Mouse (Mus musculus): ENCODE measurements around the gene Txnrd2.

Gene Txnrd2

DNA sequence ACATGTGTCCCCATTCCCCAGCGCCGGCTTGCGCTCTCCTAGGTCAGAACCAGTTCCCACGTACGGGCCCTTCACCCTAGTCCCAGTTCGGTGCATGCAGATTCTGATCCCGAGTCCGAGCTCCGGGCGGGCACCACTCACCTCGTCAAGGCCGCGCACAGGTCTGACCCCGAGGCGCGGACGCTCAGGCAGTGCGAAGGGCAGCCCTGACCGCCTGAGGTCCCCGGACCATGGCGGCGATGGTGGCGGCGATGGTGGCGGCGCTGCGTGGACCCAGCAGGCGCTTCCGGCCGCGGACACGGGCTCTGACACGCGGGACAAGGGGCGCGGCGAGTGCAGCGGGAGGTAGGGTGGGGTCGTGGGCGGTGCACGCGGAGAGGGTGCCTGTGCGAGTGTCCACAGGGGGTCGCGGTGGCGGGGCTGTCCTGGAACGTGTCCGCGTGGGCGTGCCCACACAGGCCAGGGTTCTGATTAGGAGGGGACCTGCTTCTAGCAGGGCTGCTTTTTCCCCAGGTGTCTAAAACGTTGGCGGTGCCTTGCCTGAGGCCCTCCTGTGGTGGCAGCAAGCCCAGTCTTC, at the start of gene Txnrd2:
TSS of gene Txnrd2 (plus strand) at position 170 of the 577 bp plus-strand sequence.
- peak; percentile 76 for DNase-seq (ENCODE audit: low spot score)

DNA sequence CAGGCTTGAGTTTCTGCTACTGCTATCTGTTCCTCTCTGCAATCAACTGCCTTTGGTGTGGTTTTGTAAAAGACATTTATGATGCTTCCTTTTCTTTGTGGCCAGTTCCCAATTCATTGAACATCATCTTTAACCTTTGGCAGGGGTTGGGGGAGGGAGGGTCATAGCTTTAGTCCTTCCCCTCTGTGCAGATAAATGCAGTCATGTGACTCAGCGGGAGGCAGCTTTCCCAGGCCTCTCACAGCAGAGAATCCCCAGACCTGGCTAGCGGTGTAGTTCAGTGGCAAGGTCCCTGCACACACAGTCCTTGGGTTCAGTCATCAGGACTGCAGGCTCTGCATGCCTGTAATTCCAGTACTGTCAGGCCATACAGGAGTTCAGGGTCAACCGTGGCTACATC, 49.0 kb upstream of the Txnrd2 start:
- DNase-seq (ENCODE audit: low spot score), result no peak

DNA sequence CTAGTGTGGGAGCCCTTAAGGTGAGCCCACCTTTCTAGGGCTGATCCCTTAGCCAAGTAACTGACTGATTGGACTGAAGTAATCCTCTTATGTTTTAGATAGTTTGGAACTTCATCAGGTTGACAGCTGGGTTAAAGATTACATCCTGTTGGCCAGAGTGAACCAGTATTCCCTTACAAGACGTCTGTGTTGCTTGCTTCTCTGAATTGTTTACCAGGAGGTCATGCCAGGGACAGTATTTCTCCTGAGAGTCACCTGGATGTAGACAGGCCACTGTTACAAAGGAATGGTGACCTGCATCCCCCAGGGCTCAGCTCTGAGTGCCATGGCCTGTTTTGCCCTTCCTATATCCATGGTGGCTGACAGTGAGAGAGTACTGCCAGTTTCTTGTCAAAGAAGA, 47.7 kb upstream of the Txnrd2 start:
- DNase-seq (ENCODE audit: low spot score), result no peak

GRCm38 (mm10) chr16:18379338-18380001, 46.7 kb upstream of the Txnrd2 start:
- DNase-seq (ENCODE audit: low spot score), result no peak

- DNase-seq (ENCODE audit: low spot score), result peak; percentile 74
These were observed 45.6 kb upstream of the Txnrd2 start for GRCm38 (mm10) chr16:18380495-18381063.

DNA sequence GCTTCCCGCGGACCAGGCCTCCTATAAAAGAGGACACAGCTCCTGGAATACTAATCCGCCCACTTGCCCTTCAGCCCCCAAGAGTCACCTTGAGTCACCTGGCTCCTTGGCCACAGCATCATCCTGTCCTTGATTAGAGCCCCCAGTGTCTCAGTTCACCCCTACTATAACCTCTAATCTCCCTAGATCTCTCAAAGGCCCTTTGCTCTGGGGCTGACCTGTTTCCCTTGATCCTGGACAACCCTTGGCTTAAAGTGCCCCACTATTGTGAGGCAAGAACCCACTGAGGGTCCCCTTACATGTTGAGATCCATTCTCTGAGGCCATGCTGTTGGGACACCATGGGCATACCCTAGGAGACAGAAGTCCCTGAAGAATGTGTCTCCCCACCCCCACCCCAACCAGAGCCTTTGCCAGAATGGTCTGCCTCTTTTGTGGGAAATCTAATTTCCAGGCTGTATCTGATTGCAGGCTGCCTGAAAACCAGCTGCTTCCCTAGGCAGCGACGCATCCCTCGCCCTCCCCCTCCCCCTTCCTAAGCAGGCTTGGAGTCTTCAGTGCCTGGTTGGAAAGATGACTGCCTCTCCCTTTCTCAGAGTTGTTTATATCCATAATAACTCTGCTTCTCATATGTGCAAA, 44.4 kb upstream of the Txnrd2 start:
- peak; percentile 68 for DNase-seq (ENCODE audit: low spot score)

GRCm38 (mm10) chr16:18383045-18383726, 43.0 kb upstream of the Txnrd2 start:
- no peak for DNase-seq (ENCODE audit: low spot score)

GRCm38 (mm10) chr16:18383756-18384155, 42.4 kb upstream of the Txnrd2 start:
- no peak for DNase-seq (ENCODE audit: low spot score)

GRCm38 (mm10) chr16:18384211-18384610, 42.0 kb upstream of the Txnrd2 start:
- no peak for DNase-seq (ENCODE audit: low spot score)

GRCm38 (mm10) chr16:18384659-18385058, 41.5 kb upstream of the Txnrd2 start:
- DNase-seq (ENCODE audit: low spot score), result no peak

DNA sequence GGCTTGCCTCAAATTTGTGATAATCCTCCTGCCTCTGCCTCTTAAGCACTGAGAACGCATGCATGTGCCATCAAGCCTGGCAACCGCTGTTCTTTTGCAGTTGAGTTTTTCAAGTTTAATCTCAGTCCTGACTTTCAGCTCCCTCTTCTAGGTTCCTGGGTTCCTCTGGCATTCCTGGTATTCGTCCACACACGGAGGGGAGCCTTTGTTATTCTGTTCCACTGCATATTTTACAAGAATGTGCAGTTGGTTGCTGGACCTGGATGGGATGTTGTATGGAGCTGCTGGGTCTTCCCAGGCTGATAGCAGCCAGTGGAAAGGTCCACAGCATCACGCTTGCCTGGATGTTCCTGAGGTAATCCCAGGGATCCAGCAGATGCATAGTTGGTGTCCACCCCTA, 40.8 kb upstream of the Txnrd2 start:
- DNase-seq (ENCODE audit: low spot score), result no peak

- DNase-seq (ENCODE audit: low spot score), result no peak
These were observed 39.7 kb upstream of the Txnrd2 start for GRCm38 (mm10) chr16:18386451-18386850.

- no peak for DNase-seq (ENCODE audit: low spot score)
These were observed 39.2 kb upstream of the Txnrd2 start for GRCm38 (mm10) chr16:18386972-18387371.

DNA sequence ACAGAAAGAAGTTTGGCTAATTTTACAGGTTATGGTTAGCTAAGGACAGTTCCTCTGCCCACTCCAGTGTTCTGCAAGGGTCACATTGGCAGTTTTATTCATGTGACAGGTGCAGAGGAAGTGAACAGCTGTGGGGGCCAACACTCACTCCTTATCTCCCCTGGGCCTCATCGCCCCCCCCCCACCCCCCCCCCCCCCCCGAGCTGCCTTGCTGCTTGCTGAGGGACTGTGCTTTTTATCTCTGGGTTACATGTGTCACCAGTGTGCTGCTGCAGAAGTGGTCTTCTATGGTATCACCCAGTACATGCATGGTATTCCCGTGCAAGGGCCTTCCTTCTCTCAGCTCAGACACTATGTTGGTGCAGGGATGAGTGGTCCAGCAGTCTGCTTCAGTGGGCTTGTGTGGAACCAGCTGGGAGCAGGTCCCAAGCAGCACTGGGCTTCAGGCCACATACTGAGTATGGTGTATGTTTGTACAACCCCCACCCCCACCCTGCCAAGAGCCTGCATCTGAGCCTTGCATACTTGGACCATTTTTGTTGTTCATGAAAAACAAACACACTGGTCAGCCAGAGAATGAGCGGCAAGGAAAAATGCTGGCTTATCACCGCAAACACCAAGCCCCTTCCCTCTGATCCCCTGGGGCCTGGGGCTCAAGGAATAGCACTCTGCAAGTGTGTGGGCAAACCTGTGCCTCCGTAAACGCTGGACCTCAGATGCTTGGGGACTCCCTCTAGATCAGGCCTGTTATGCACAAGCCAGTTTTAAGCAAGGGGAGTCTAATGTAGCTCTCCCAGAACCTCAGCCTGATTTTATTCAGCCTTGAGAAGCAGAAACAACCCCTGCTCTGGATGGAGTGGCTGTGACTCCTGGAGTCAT, 38.2 kb upstream of the Txnrd2 start:
- no peak for DNase-seq (ENCODE audit: low spot score)

DNA sequence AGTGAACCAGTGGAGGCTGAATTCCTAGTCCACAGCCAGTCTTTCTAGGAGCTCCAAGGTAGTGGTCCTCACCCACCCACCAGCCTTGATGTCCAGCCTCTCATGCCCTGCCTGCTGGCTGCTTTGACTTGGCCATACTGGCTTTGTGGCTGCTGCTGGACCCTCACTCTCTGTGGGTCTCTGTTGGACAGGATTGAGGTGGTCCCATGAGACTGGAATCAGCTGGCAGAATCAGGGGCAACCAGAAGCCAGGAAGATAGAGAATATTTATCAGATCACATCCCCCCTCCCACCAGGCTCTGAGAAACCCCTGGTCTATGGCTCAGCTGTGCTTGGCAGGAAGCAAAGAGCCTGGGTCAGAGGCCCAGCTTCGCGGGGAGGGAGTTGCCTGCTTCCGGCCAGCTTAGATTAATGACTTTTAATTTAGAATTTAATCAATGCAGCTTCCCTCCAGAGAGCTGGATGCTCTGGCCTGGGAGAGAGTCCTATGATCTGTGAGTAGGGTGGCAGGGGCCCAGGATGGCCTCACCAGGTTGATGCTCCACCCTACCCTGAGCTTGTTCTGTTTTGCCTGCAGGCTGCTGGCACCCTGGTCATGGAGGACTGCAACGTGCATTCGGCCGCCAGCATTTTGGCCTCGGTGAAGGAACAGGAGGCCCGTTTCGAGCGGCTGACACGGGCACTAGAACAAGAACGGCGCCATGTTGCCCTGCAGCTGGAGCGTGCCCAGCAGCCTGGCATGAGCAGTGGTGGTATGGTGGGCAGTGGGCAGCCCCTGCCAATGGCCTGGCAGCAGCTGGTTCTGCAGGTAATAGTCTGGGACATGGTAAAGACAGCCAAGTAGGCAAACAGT, 37.4 kb upstream of the Txnrd2 start:
- DNase-seq (ENCODE audit: low spot score), result no peak

- DNase-seq (ENCODE audit: low spot score), result no peak
These were observed 35.8 kb upstream of the Txnrd2 start for GRCm38 (mm10) chr16:18390399-18390798.

GRCm38 (mm10) chr16:18391127-18391526, 35.1 kb upstream of the Txnrd2 start:
- DNase-seq (ENCODE audit: low spot score), result no peak

DNA sequence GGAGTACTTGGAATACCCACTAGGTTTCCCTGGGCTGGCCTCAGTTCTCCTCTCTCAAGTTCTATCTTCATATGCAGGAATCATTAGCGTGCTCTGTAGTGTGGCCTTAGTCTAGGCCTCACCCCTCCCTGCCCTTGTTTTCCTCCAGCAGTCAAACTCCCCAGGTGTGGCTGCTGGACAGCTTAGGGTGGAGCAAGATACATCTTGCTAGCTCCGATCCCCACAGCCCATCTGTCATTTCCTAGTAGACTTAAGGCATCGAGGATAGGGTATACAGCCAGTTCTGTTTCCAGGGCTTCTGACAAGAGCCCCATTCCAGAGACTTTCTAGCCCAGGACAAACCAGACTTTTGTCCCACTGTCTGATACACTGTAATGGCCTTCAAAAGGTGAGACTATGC, 34.5 kb upstream of the Txnrd2 start:
- DNase-seq (ENCODE audit: low spot score), result no peak

- peak; percentile 88 for DNase-seq (ENCODE audit: low spot score)
These were observed 33.4 kb upstream of the Txnrd2 start for GRCm38 (mm10) chr16:18392469-18393426.

Measured in retina, embryonic 14.5 days (tissue).